Mouse (Mus musculus): ENCODE results near the gene Dnah17.

GRCm38 (mm10) chr11:118076929-118077328, 53.5 kb downstream of the Dnah17 start:
- TF ChIP-seq POLR2A (IDR thresholded peaks at IDR 0.05; ENCODE audit: insufficient read depth, low read depth, low read length) (no peak), CTCF (IDR thresholded peaks at IDR 0.05) (no peak)

Measured in heart, adult 2 months (tissue).